Mouse (Mus musculus): ENCODE results near the gene Vamp4.

GRCm38 (mm10) chr1:162570931-162571601 is 751 bp downstream of the Vamp4 start:
- TF ChIP-seq CTCF (IDR thresholded peaks at IDR 0.05; ENCODE audit: borderline replicate concordance, extremely low read depth, insufficient read depth, insufficient read length) (no peak), POLR2A (IDR thresholded peaks at IDR 0.05; ENCODE audit: borderline replicate concordance, extremely low read depth, insufficient read depth, insufficient read length, poor library complexity, severe bottlenecking) (no peak)

Measured in brain, embryonic 14.5 days (tissue).